Mouse (Mus musculus): ENCODE results near the gene Olr1.

Gene Olr1

DNA sequence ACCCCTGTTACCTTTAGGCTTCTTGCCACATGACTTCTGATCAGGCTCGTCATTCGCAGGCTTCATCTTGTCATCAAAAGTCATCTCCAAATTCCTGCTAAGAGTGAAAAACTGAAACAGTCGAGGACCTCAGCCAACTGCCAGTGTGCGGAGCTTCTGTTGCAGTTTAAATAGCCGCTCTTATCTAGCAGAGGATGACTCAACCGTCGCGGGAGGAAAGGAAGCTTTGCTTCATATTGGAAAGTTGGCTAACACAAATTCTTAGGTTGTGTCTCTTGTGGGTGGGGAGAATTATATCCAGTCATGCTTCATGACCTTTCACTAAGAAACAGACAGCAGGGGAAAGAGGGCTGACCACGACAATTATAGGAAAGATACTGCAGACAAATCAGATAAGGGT lies at the start of gene Olr1:
Gene Olr1 (minus strand): TSS at position 142 of the 400 bp plus-strand sequence.
- DNase-seq (ENCODE audit: low spot score in 2 of 2), result peak; percentile 6 to 14

DNA sequence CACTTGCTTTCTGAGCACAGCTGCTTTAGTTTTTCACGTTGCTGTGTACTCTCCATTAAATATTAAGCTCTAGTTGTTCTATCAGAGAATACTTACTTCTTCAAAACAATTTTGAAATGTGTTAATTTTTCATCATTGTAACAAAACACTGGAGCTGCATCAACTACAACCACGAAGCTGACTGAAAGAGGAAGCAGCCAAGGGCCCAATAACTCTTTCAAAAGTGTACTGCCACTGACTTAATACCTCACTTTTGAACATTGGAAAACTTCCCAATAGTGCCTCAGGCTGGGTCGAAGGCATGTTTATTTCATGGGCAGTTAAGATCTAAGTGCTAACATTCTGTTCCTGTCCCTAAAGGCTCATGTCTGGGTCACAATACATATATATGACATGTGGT lies 41.0 kb upstream of the Olr1 start:
- DNase-seq (ENCODE audit: low spot score in 2 of 2), result no peak

- no peak for DNase-seq (ENCODE audit: low spot score in 2 of 2)
Measured at GRCm38 (mm10) chr6:129547277-129547676, 40.3 kb upstream of the Olr1 start.

- DNase-seq (ENCODE audit: low spot score in 2 of 2), result peak; percentile 81 to 84
Measured at GRCm38 (mm10) chr6:129543709-129544606, 37.0 kb upstream of the Olr1 start.

DNA sequence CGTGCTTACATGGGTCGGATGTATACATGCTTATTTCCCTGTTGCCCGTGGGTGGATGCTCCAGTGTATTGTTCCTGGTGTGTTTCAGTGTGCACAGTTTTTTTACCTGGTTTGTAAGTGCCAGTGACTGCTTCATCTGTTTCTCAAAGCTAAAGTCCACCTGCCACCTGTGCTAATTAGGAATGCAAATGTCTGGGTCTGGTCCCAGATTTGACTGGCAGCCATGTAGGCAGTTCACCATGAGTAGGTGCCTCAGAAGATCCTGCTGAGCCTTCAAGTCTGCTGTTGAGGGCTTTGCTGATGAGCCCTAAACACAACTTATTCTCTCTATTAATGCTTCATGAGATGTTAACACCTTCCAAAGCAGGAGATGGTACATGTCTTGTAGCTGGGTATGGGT lies 35.6 kb upstream of the Olr1 start:
- peak in 1 of 2 experiments; percentile 10 for DNase-seq (ENCODE audit: low spot score in 2 of 2)

GRCm38 (mm10) chr6:129541931-129542330 lies 35.0 kb upstream of the Olr1 start:
- DNase-seq (ENCODE audit: low spot score in 2 of 2), result no peak

DNA sequence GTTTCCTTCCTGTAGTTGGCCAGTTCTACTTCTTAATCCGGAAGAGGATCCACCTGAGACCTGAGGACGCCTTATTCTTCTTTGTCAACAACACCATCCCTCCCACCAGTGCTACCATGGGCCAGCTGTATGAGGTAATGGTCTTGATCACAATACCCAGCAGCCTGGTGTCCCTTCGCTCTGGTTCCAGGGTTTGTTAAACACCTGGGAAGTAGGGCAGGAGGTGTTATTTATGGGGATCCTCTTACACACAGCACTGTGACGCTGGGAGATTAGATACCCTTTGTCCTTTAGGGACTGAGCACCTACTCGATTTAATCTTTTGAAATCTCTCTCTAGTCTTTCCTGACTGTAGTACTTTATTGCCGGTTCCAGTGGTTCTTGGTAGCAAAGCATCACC lies 31.6 kb upstream of the Olr1 start:
- DNase-seq (ENCODE audit: low spot score in 2 of 2), result no peak

DNA sequence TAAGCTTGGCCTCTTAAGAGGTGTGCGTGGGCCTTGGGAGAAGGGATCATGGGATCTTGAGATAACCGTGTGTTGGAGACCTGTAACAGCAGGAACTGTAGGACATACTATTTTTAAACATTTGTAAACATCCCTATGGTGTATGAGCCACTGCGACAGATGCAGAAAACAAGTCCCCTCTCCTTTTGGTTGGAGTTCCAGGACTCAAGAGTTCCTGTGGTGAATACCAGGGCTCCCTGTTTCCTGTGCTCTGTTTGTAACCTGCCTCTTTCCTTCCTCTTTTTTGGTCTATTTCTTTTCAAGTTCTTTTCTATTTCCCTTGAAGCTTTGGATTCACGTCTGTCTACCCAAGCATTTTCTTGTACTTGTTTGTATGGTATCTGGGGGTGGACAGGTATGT lies 28.8 kb upstream of the Olr1 start:
- DNase-seq (ENCODE audit: low spot score in 2 of 2), result peak; percentile 24 to 26

DNA sequence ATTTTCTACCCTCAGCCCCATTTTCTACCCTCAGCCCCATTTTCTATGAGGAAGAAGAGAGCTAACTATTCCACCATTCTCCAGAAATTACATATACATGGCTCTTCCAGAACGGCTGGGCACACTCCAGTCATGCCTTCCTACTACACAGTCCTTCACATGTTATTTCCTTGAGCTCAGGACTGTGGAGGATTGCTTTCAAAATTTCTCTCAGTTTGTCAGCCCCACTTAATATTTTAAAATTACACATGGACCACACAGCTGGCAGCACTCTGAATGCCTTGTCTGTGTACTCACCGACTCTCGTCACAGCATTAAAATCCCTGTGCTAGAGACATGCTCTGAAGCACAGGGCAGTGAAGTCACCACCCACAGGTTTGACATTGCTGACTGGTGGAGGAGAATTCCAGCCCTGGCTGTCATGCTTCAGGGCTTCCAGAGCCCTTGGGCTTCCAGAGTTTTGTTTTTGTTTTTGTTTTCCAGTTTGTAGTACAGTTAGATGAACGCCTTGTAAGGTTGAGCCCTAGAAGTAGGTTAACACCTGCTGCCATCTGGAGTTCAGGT lies 27.7 kb upstream of the Olr1 start:
- DNase-seq (ENCODE audit: low spot score in 2 of 2), result no peak

GRCm38 (mm10) chr6:129534057-129534456 lies 27.1 kb upstream of the Olr1 start:
- peak in 1 of 2 experiments; percentile 26 for DNase-seq (ENCODE audit: low spot score in 2 of 2)

GRCm38 (mm10) chr6:129532942-129533860 lies 26.2 kb upstream of the Olr1 start, which contains the start of gene Gabarapl1:
Gene Gabarapl1, plus strand, starts transcription at chr6:129533160.
- peak; percentile 87 to 88 for DNase-seq (ENCODE audit: low spot score in 2 of 2)

GRCm38 (mm10) chr6:129532556-129532941 lies 25.6 kb upstream of the Olr1 start:
- peak; percentile 35 to 50 for DNase-seq (ENCODE audit: low spot score in 2 of 2)

DNA sequence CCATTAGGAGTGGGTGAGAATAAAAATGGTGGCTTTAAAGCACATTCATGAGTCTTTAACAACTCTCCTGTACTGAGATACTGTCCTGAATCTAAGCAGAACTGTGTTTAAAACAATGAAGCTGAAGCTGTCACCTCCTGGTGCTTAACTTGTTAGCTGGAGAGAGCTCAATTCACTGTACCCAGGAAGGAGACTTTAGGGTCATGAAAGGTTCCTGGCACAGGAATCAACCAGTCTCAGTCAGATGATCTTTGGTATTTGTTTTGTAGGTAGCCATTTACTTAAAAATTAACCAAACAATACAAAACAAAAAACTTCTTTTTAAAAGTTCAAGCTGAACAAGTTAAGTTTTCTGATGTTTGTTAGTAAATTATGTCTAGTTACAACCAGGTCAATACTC lies 23.3 kb upstream of the Olr1 start:
- DNase-seq (ENCODE audit: low spot score in 2 of 2), result no peak

DNA sequence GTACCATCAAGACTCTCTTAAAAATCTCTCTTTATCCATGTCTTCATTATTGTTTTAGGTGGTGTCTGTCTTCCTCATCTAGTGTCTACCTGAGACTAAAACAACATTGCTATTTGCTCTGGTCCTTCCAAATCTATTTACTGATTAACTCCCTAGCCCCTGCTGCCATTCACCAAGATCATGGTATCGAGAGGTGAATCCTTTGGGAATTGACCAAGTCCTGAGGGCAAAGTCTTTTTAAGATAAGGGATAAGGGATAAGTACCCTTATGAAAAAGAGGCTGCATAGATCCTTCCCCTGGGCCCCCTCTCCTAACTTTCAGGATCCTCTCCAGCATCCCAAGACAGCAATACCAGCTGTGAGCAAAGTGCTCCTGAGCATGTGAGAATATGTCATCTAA lies 22.6 kb upstream of the Olr1 start:
- DNase-seq (ENCODE audit: low spot score in 2 of 2), result no peak

DNA sequence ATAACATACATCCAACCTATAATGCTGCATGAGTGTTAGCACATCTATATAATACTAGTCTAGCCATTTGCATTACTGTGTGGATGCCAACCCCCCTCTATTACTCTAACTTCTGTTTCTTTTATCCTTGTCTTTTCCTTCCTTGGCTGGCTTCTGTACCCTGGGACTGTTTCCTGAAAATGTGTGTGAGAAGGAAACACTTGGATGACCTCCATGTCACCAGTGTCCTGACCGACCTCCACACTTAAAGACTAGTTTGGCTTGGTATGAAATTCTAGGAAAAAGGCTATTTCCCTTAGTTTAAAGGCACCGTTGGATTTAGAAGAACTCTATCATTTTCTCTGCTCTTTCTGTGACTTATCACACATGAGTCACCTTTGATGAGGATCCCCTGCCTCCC lies 20.5 kb upstream of the Olr1 start:
- DNase-seq (ENCODE audit: low spot score in 2 of 2), result no peak

GRCm38 (mm10) chr6:129526069-129526468 lies 19.1 kb upstream of the Olr1 start:
- no peak for DNase-seq (ENCODE audit: low spot score in 2 of 2)

- peak; percentile 46 to 53 for DNase-seq (ENCODE audit: low spot score in 2 of 2)
Measured at GRCm38 (mm10) chr6:129517752-129518408, 10.9 kb upstream of the Olr1 start.

GRCm38 (mm10) chr6:129516388-129516787 lies 9.4 kb upstream of the Olr1 start:
- no peak for DNase-seq (ENCODE audit: low spot score in 2 of 2)

DNA sequence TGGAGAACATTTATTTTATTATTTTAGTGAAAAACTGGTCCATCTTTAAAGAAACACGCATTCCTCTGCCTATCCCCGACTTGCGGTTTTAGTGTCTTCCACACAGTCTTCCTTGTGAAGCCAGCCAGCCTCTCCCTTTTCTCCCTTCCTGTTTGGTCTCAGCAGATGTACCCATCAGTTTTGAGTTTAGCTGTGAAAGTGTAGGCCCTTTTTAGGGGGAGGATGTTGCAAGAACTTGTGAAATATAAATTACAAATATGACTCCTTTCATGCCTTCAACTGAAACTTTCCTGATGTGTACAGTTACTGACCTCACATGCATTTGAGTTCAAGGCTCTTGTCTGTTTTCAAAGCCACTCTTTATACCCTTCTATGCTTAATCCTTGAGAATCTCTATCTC lies 8.1 kb upstream of the Olr1 start:
- no peak for DNase-seq (ENCODE audit: low spot score in 2 of 2)

DNA sequence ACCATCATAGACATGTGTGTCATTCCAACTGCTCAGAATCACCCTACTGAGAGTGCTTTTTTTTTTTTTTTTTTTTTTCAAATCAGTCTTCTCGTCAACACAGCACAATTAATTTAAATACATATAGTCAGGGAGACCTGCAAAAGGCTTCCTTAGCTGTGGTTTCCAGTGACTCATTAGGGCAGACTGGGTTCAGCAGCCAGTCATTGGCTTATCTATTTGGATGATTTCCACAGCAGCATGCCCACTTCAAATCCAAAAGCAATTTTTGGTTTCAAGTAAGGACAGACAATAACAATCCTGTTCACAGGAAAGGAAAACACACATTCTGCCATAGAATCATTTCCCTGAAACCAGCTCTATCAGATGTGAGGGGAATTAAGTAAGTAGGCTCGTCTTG lies 7.4 kb upstream of the Olr1 start:
- no peak for DNase-seq (ENCODE audit: low spot score in 2 of 2)

- DNase-seq (ENCODE audit: low spot score in 2 of 2), result peak in 1 of 2 experiments; percentile 13
Measured at GRCm38 (mm10) chr6:129513409-129513808, 6.4 kb upstream of the Olr1 start.

- no peak for DNase-seq (ENCODE audit: low spot score in 2 of 2)
Measured at GRCm38 (mm10) chr6:129512868-129513267, 5.9 kb upstream of the Olr1 start.

Measured in right cerebral cortex, adult 2 months (tissue).